Mouse (Mus musculus) left cerebral cortex, adult 2 months (tissue): ENCODE measurements around the gene Krt84. TPM values are rescaled to one million over a fixed set of nuclear protein-coding genes. Genes with fewer than 3 reads are reported as not detected.
"Not testable (repeated sequence)": the region's sequence is repeated elsewhere in the genome, so short reads cannot be mapped to it uniquely, and the experiment has no call there.

ENCODE experiments used
- DNase-seq, 2 experiments: peaks; one replicate each; pipeline ENCODE4 v3.0.0; 2021 to 2022; ENCODE audit warnings: low spot score in 2 of 2, mixed read lengths in 1 of 2; ENCODE audit errors: extremely low spot score in 1 of 2
- H3K27ac ChIP-seq: fragments of 200-600 bp; 2 replicates; pipeline ENCODE4 v1.8.1; 2022
- H3K4me3 ChIP-seq: fragments of 200-600 bp; 2 replicates; pipeline ENCODE4 v1.8.1; 2022
- CTCF ChIP-seq: fragments of 200-600 bp; IDR thresholded peaks from 2 replicates; pipeline ENCODE4 v1.8.1; 2022; ENCODE audit warnings: antibody characterized with exemption, mild to moderate bottlenecking, moderate library complexity
- intact Hi-C: fragments of 180-260 bp; cut with DNase I; formaldehyde crosslinking; loops from one replicate; pipeline ENCODE4 v1.15.1; 2025
- total RNA-seq, 2 experiments: library from RNA; stranded (reverse); gene quantifications; 2 replicates each; pipeline ENCODE4 v1.2.3; 2021

Gene Krt84
- total RNA-seq, 2 experiments from 2014 or later = not detected

GRCm38 (mm10) chr15:101537864-101538579 lies 5.4 kb upstream of the Krt84 start:
- TF ChIP-seq CTCF = peak; percentile 18
- intact Hi-C loops = no loop called here
- no peak overlapping the region for H3K4me3 ChIP-seq
- no peak for DNase-seq
- H3K27ac ChIP-seq = no peak overlapping the region

GRCm38 (mm10) chr15:101536054-101536850 lies 3.6 kb upstream of the Krt84 start:
- intact Hi-C loops = no loop called here
- Histone ChIP-seq H3K27ac (no peak overlapping the region), H3K4me3 (no peak overlapping the region)
- peak in 1 of 2 experiments; percentile 18 for DNase-seq
- TF ChIP-seq CTCF = no peak

GRCm38 (mm10) chr15:101522556-101523232 lies 9.9 kb downstream of the Krt84 start:
- intact Hi-C loops = no loop called here
- Histone ChIP-seq H3K27ac (no peak overlapping the region), H3K4me3 (no peak overlapping the region)
- no peak for DNase-seq
- TF ChIP-seq CTCF = no peak

- intact Hi-C loops = loop anchor here (1.0 to 2.0 kb wide), 5 partner anchors 178 to 545 kb away; no protein-coding TSS in a partner anchor
- no peak overlapping the region for H3K4me3 ChIP-seq
- DNase-seq = peak; percentile 74 to 81
- peak; percentile 91 for TF ChIP-seq CTCF
- no peak overlapping the region for H3K27ac ChIP-seq
Measured at GRCm38 (mm10) chr15:101519792-101520191, 12.8 kb downstream of the Krt84 start.

- intact Hi-C loops = not testable (repeated sequence)
Measured at GRCm38 (mm10) chr15:101517161-101517560, 15.5 kb downstream of the Krt84 start, which contains the start of gene Gm49425. Gene Gm49425 (minus strand): TSS chr15:101517261.

GRCm38 (mm10) chr15:101508247-101508646 lies 24.4 kb downstream of the Krt84 start:
- Histone ChIP-seq H3K4me3 (no peak overlapping the region), H3K27ac (no peak overlapping the region)
- no peak for TF ChIP-seq CTCF
- DNase-seq = no peak
- intact Hi-C loops = no loop called here

More at GRCm38 (mm10) chr15:101517161-101517560, 15.5 kb downstream of the Krt84 start, which contains the start of gene Gm49425:
- H3K27ac ChIP-seq, DNase-seq, H3K4me3 ChIP-seq: not testable (repeated sequence)

GRCm38 (mm10) chr15:101506896-101507758 lies 25.5 kb downstream of the Krt84 start:
- intact Hi-C loops = no loop called here
- no peak overlapping the region for H3K4me3 ChIP-seq
- TF ChIP-seq CTCF = no peak
- no peak for DNase-seq
- H3K27ac ChIP-seq = no peak overlapping the region

- intact Hi-C loops = loop anchor here (1.0 kb wide), 1 partner anchor 158 kb away; no protein-coding TSS in a partner anchor
- H3K27ac ChIP-seq = no peak overlapping the region
- no peak overlapping the region for H3K4me3 ChIP-seq
- peak; percentile 56 for TF ChIP-seq CTCF
- DNase-seq = no peak
Measured at GRCm38 (mm10) chr15:101497181-101497580, 35.4 kb downstream of the Krt84 start.

GRCm38 (mm10) chr15:101495266-101495665 lies 37.4 kb downstream of the Krt84 start:
- no peak overlapping the region for H3K27ac ChIP-seq
- intact Hi-C loops = no loop called here
- DNase-seq = no peak
- TF ChIP-seq CTCF = no peak
- H3K4me3 ChIP-seq = no peak overlapping the region

- TF ChIP-seq CTCF = no peak
- intact Hi-C loops = no loop called here
- Histone ChIP-seq H3K4me3 (no peak overlapping the region), H3K27ac (no peak overlapping the region)
- no peak for DNase-seq
Measured at GRCm38 (mm10) chr15:101494203-101494602, 38.4 kb downstream of the Krt84 start.

- DNase-seq = no peak
- Histone ChIP-seq H3K4me3 (no peak overlapping the region), H3K27ac (no peak overlapping the region)
- TF ChIP-seq CTCF = no peak
- intact Hi-C loops = no loop called here
Measured at GRCm38 (mm10) chr15:101493713-101494112, 38.9 kb downstream of the Krt84 start.
